Comparison of ENCODE assay signal across 19 mouse cellular contexts in genomic region chrX:73653392-73653791, GRCm38 (mm10). TPM values are rescaled to one million over a fixed set of nuclear protein-coding genes. Genes with fewer than 3 reads are reported as not detected.
"Had no signal": no experiment of that assay in that cellular context is flagged by ENCODE, and none has a peak within 500 bp of the region (broad histone marks: within the 10 kb centered on the region; RNA-seq: fewer than 3 reads in every experiment).

No protein-coding gene starts in this region.

- H3K9me3 ChIP-seq: heart, embryonic 13.5 days; heart, embryonic 15.5 days; hindbrain, embryonic 13.5 days; hindbrain, embryonic 15.5 days; kidney, embryonic 15.5 days; limb, embryonic 13.5 days; limb, embryonic 15.5 days had no signal

- H3K9ac ChIP-seq: heart, embryonic 13.5 days; heart, embryonic 15.5 days; hindbrain, embryonic 13.5 days; hindbrain, embryonic 15.5 days; kidney, embryonic 15.5 days; limb, embryonic 13.5 days; limb, embryonic 15.5 days had no signal

- H3K4me2 ChIP-seq: heart, embryonic 11.5 days; heart, embryonic 13.5 days; heart, embryonic 15.5 days; hindbrain, embryonic 13.5 days; hindbrain, embryonic 15.5 days; kidney, embryonic 15.5 days; limb, embryonic 13.5 days; limb, embryonic 15.5 days had no signal

- DNase-seq: gastrocnemius, postnatal 10 days; gastrocnemius, postnatal 25 days; layer of hippocampus, adult 9-11 months; layer of hippocampus, postnatal 36 days had no signal

- H3K27ac ChIP-seq: gastrocnemius, adult 2 months; heart, adult 2 months; heart, embryonic 13.5 days; heart, embryonic 15.5 days; hindbrain, embryonic 13.5 days; hindbrain, embryonic 15.5 days; hindbrain, postnatal 0 days; kidney, embryonic 15.5 days; kidney, postnatal 0 days; limb, embryonic 13.5 days; limb, embryonic 15.5 days had no signal

- H3K4me1 ChIP-seq: heart, embryonic 13.5 days; heart, embryonic 15.5 days; kidney, embryonic 15.5 days; limb, embryonic 13.5 days; limb, embryonic 15.5 days had no signal

- H3K4me3 ChIP-seq: gastrocnemius, adult 2 months; heart, adult 2 months; heart, embryonic 13.5 days; heart, embryonic 15.5 days; hindbrain, embryonic 13.5 days; hindbrain, embryonic 15.5 days; kidney, embryonic 15.5 days; limb, embryonic 13.5 days; limb, embryonic 15.5 days had no signal

- H3K27me3 ChIP-seq: hindbrain, embryonic 13.5 days; hindbrain, embryonic 15.5 days had no signal

- H3K36me3 ChIP-seq: heart, embryonic 13.5 days; heart, embryonic 15.5 days; hindbrain, embryonic 15.5 days; kidney, embryonic 15.5 days; limb, embryonic 13.5 days; limb, embryonic 15.5 days had no signal

RNA-seq across cellular contexts. Expression of gene Dusp9, which starts 14.2 kb away (rescaled TPM):
- total RNA-seq: gastrocnemius, adult 2 months; gastrocnemius, postnatal 25 days; heart, adult 2 months; heart, postnatal 14 days; heart, postnatal 36 days had no signal

RNA-seq across cellular contexts. Expression of gene Slc6a8, which starts 19.6 kb away (rescaled TPM):
- total RNA-seq: hematopoietic stem cell, adult 5-6 weeks had no signal
